Mouse (Mus musculus): ENCODE measurements around the gene 1700030K09Rik. TPM values are rescaled to one million over a fixed set of nuclear protein-coding genes. Genes with fewer than 3 reads are reported as not detected.

1700030K09Rik gene
- polyA plus RNA-seq, 1 experiment from 2014 or later = 16.3 TPM

Small RNA genes within 50 kb of the gene (microRNA-seq; reads per million reads assigned to microRNA genes)
- 1.2 reads per million for gene Mir7068

Other genes with a start within 250 kb of the 1700030K09Rik start
- gene Cib3, start 231.0 kb upstream of the 1700030K09Rik start, polyA plus RNA-seq (2015; fragmentation: Nextera tagmentation; extraction: Ambion mirVana) = not detected in 2 replicates
- gene Gm11034, start 230.2 kb upstream of the 1700030K09Rik start, polyA plus RNA-seq (2015; fragmentation: Nextera tagmentation; extraction: Ambion mirVana) = not detected in 2 replicates
- 78.7 and 86.4 TPM in 2 replicates for gene Fam32a, start 224.2 kb upstream of the 1700030K09Rik start, polyA plus RNA-seq (2015; fragmentation: Nextera tagmentation; extraction: Ambion mirVana)
- 235 and 249 TPM in 2 replicates for gene Ap1m1, start 203.9 kb upstream of the 1700030K09Rik start, polyA plus RNA-seq (2015; fragmentation: Nextera tagmentation; extraction: Ambion mirVana)
- 10.9 and 13.0 TPM in 2 replicates for gene Gm10282, start 138.6 kb upstream of the 1700030K09Rik start, polyA plus RNA-seq (2015; fragmentation: Nextera tagmentation; extraction: Ambion mirVana)
- 6.7 and 7.9 TPM in 2 replicates for gene Klf2, start 124.8 kb upstream of the 1700030K09Rik start, polyA plus RNA-seq (2015; fragmentation: Nextera tagmentation; extraction: Ambion mirVana)
- gene Eps15l1, start 22.4 kb upstream of the 1700030K09Rik start, polyA plus RNA-seq (2015; fragmentation: Nextera tagmentation; extraction: Ambion mirVana) = 51.5 and 54.3 TPM in 2 replicates
- gene Calr3, start within 50 bp of the 1700030K09Rik start, polyA plus RNA-seq (2015; fragmentation: Nextera tagmentation; extraction: Ambion mirVana) = 0.99 and 1.3 TPM in 2 replicates
- 41.2 and 52.0 TPM in 2 replicates for gene Cherp, start 31.3 kb downstream of the 1700030K09Rik start, polyA plus RNA-seq (2015; fragmentation: Nextera tagmentation; extraction: Ambion mirVana)
- gene Slc35e1, start 48.7 kb downstream of the 1700030K09Rik start, polyA plus RNA-seq (2015; fragmentation: Nextera tagmentation; extraction: Ambion mirVana) = 14.8 and 15.1 TPM in 2 replicates
- gene Med26, start 104.4 kb downstream of the 1700030K09Rik start, polyA plus RNA-seq (2015; fragmentation: Nextera tagmentation; extraction: Ambion mirVana) = 14.5 and 15.7 TPM in 2 replicates
- gene Smim7, start 127.2 kb downstream of the 1700030K09Rik start, polyA plus RNA-seq (2015; fragmentation: Nextera tagmentation; extraction: Ambion mirVana) = 121 and 124 TPM in 2 replicates
- 36.2 and 38.1 TPM in 2 replicates for gene Tmem38a, start 128.2 kb downstream of the 1700030K09Rik start, polyA plus RNA-seq (2015; fragmentation: Nextera tagmentation; extraction: Ambion mirVana)
- 2.9 and 3.2 TPM in 2 replicates for gene Nwd1, start 202.8 kb downstream of the 1700030K09Rik start, polyA plus RNA-seq (2015; fragmentation: Nextera tagmentation; extraction: Ambion mirVana)

Measured in neural tube, embryonic 15.5 days (tissue).